Mouse (Mus musculus): Measurements from ENCODE around the gene Hsf2bp. TPM values are rescaled to one million over a fixed set of nuclear protein-coding genes. Genes with fewer than 3 reads are reported as not detected.
A peak's percentile ranks its signal among the peaks of the same experiment; 100 is the strongest.

Hsf2bp gene
- polyA plus RNA-seq, 1 experiment: 5.1 TPM

- Histone ChIP-seq H3K4me3 (ENCODE audit: insufficient read depth, low read depth, low read length) (no peak overlapping the region), H3K27me3 (replicated peaks; ENCODE audit: control insufficient read depth, insufficient read depth, low read length) (no peaks in the 10 kb centered on the region), H3K36me3 (ENCODE audit: control insufficient read depth, insufficient read depth, low read length) (no peaks in the 10 kb centered on the region), H3K4me1 (ENCODE audit: control insufficient read depth, insufficient read depth, low read length) (peaks cover 50% of the 10 kb centered on the region), H3K27ac (ENCODE audit: insufficient read depth, low read depth, low read length) (no peak overlapping the region)
- DNase-seq: no peak
- 84% methylated on average over 6 of the region's 6 CpGs for WGBS
- TF ChIP-seq CTCF (conservative IDR thresholded peaks at IDR 0.05; ENCODE audit: insufficient read depth, insufficient read length, low read depth, low read length) (no peak), POLR2A (IDR thresholded peaks at IDR 0.05; ENCODE audit: low read depth, low read length) (no peak)
Observed at GRCm38 (mm10) chr17:31935091-31935830, 100.9 kb downstream of the Hsf2bp start.

- Histone ChIP-seq H3K36me3 (ENCODE audit: control insufficient read depth, insufficient read depth, low read length) (no peaks in the 10 kb centered on the region), H3K4me3 (ENCODE audit: insufficient read depth, low read depth, low read length) (no peak overlapping the region), H3K4me1 (ENCODE audit: control insufficient read depth, insufficient read depth, low read length) (peaks cover 45% of the 10 kb centered on the region), H3K27ac (ENCODE audit: insufficient read depth, low read depth, low read length) (no peak overlapping the region), H3K27me3 (replicated peaks; ENCODE audit: control insufficient read depth, insufficient read depth, low read length) (no peaks in the 10 kb centered on the region)
- DNase-seq: no peak
- 64% methylated on average over 1 of the region's 1 CpGs for WGBS
- TF ChIP-seq POLR2A (IDR thresholded peaks at IDR 0.05; ENCODE audit: low read depth, low read length): no peak
- TF ChIP-seq CTCF (conservative IDR thresholded peaks at IDR 0.05; ENCODE audit: insufficient read depth, insufficient read length, low read depth, low read length): no peak
Observed at GRCm38 (mm10) chr17:31933956-31934355, 102.2 kb downstream of the Hsf2bp start.

GRCm38 (mm10) chr17:31931499-31931898, 104.7 kb downstream of the Hsf2bp start:
- Histone ChIP-seq H3K27me3 (replicated peaks; ENCODE audit: control insufficient read depth, insufficient read depth, low read length) (no peaks in the 10 kb centered on the region), H3K4me3 (ENCODE audit: insufficient read depth, low read depth, low read length) (no peak overlapping the region), H3K4me1 (ENCODE audit: control insufficient read depth, insufficient read depth, low read length) (peaks cover 30% of the 10 kb centered on the region), H3K27ac (ENCODE audit: insufficient read depth, low read depth, low read length) (peak overlapping the region; percentile 82), H3K36me3 (ENCODE audit: control insufficient read depth, insufficient read depth, low read length) (no peaks in the 10 kb centered on the region)
- peak; percentile 76 for DNase-seq
- 28% methylated on average over 7 of the region's 7 CpGs for WGBS
- TF ChIP-seq CTCF (conservative IDR thresholded peaks at IDR 0.05; ENCODE audit: insufficient read depth, insufficient read length, low read depth, low read length): no peak

- DNase-seq: peak; percentile 86
- H3K27ac ChIP-seq (ENCODE audit: insufficient read depth, low read depth, low read length): no peak overlapping the region
Observed at GRCm38 (mm10) chr17:31929844-31930715, 106.1 kb downstream of the Hsf2bp start.

GRCm38 (mm10) chr17:31929032-31929431, 107.1 kb downstream of the Hsf2bp start:
- Histone ChIP-seq H3K4me3 (ENCODE audit: insufficient read depth, low read depth, low read length) (no peak overlapping the region), H3K4me1 (ENCODE audit: control insufficient read depth, insufficient read depth, low read length) (peaks cover 31% of the 10 kb centered on the region), H3K27me3 (replicated peaks; ENCODE audit: control insufficient read depth, insufficient read depth, low read length) (no peaks in the 10 kb centered on the region), H3K36me3 (ENCODE audit: control insufficient read depth, insufficient read depth, low read length) (no peaks in the 10 kb centered on the region), H3K27ac (ENCODE audit: insufficient read depth, low read depth, low read length) (no peak overlapping the region)
- no peak for DNase-seq
- TF ChIP-seq CTCF (conservative IDR thresholded peaks at IDR 0.05; ENCODE audit: insufficient read depth, insufficient read length, low read depth, low read length): no peak
- TF ChIP-seq POLR2A (IDR thresholded peaks at IDR 0.05; ENCODE audit: low read depth, low read length): no peak
- 97% methylated on average over 6 of the region's 6 CpGs for WGBS

More at GRCm38 (mm10) chr17:31929844-31930715, 106.1 kb downstream of the Hsf2bp start:
- Histone ChIP-seq H3K36me3 (ENCODE audit: control insufficient read depth, insufficient read depth, low read length) (no peaks in the 10 kb centered on the region), H3K4me1 (ENCODE audit: control insufficient read depth, insufficient read depth, low read length) (peaks cover 25% of the 10 kb centered on the region), H3K27me3 (replicated peaks; ENCODE audit: control insufficient read depth, insufficient read depth, low read length) (no peaks in the 10 kb centered on the region), H3K4me3 (ENCODE audit: insufficient read depth, low read depth, low read length) (no peak overlapping the region)
- WGBS: 70% methylated on average over 13 of the region's 13 CpGs
- TF ChIP-seq CTCF (conservative IDR thresholded peaks at IDR 0.05; ENCODE audit: insufficient read depth, insufficient read length, low read depth, low read length) (no peak), POLR2A (IDR thresholded peaks at IDR 0.05; ENCODE audit: low read depth, low read length) (no peak)

- H3K27ac ChIP-seq (ENCODE audit: insufficient read depth, low read depth, low read length): no peak overlapping the region
- H3K4me1 ChIP-seq (ENCODE audit: control insufficient read depth, insufficient read depth, low read length): peaks cover 34% of the 10 kb centered on the region
- DNase-seq: no peak
- TF ChIP-seq CTCF (conservative IDR thresholded peaks at IDR 0.05; ENCODE audit: insufficient read depth, insufficient read length, low read depth, low read length) (no peak), POLR2A (IDR thresholded peaks at IDR 0.05; ENCODE audit: low read depth, low read length) (no peak)
- H3K27me3 ChIP-seq (replicated peaks; ENCODE audit: control insufficient read depth, insufficient read depth, low read length): no peaks in the 10 kb centered on the region
- 89% methylated on average over 10 of the region's 10 CpGs for WGBS
- no peak overlapping the region for H3K4me3 ChIP-seq (ENCODE audit: insufficient read depth, low read depth, low read length)
- no peaks in the 10 kb centered on the region for H3K36me3 ChIP-seq (ENCODE audit: control insufficient read depth, insufficient read depth, low read length)
Observed at GRCm38 (mm10) chr17:31927895-31928626, 108.1 kb downstream of the Hsf2bp start.

Measured in kidney, adult 2 months (tissue).